Mouse (Mus musculus) kidney, embryonic 16.5 days (tissue): ENCODE results near the gene LTO1. TPM values are rescaled to one million over a fixed set of nuclear protein-coding genes. Genes with fewer than 3 reads are reported as not detected.
A peak's percentile ranks its signal among the peaks of the same experiment; 100 is the strongest.

ENCODE experiments used
- ATAC-seq: fragments of 200-750 bp; cut with Nextera tagmentation; 2 replicates; pipeline ENCODE4 v1.8.0; 2017; ENCODE audit warnings: moderate TSS enrichment; ENCODE audit not compliant: low FRiP score, low TSS enrichment
- H3K27ac ChIP-seq: fragments of 300-500 bp; sonication (generic); 2 replicates; pipeline ENCODE4 v1.5.1; 2014; ENCODE audit warnings: low read length
- H3K27me3 ChIP-seq: fragments of 300-500 bp; sonication (generic); 2 replicates; pipeline ENCODE4 v1.6.1; 2014; ENCODE audit warnings: low read length, control low read depth, mixed read lengths; ENCODE audit not compliant: insufficient read depth
- H3K36me3 ChIP-seq: fragments of 300-500 bp; sonication (generic); 2 replicates; pipeline ENCODE4 v1.6.1; 2014; ENCODE audit warnings: low read length, control low read depth, mixed read lengths; ENCODE audit not compliant: insufficient read depth
- H3K4me1 ChIP-seq: fragments of 300-500 bp; sonication (generic); 2 replicates; pipeline ENCODE4 v1.6.1; 2014; ENCODE audit warnings: low read length, control low read depth, mixed read lengths; ENCODE audit not compliant: insufficient read depth
- H3K4me2 ChIP-seq: fragments of 300-500 bp; sonication (generic); replicated peaks from 2 replicates; pipeline ENCODE4 v1.6.1; 2014; ENCODE audit warnings: low read depth, low read length
- H3K4me3 ChIP-seq: fragments of 300-500 bp; sonication (generic); 2 replicates; pipeline ENCODE4 v1.5.1; 2014; ENCODE audit warnings: mild to moderate bottlenecking, low read length
- H3K9ac ChIP-seq: fragments of 300-500 bp; sonication (generic); replicated peaks from 2 replicates; pipeline ENCODE4 v1.6.1; 2014; ENCODE audit warnings: low read length
- H3K9me3 ChIP-seq: fragments of 300-500 bp; sonication (generic); 2 replicates; pipeline ENCODE4 v1.6.1; 2016; ENCODE audit warnings: low read length, control low read depth
- WGBS: fragments of 180-500 bp; shearing (Covaris S2); extraction: QIAGEN DNeasy Blood & Tissue Kit; methylation state at CpG from one replicate; pipeline ENCODE4 v1.1.7; 2014; 5-methylcytosine and 5-hydroxymethylcytosine counted together
- polyA plus RNA-seq: library from polyadenylated mRNA; unstranded; fragments of >200 nt; fragmentation: Nextera tagmentation; extraction: Ambion mirVana; gene quantifications from 2 replicates; pipeline ENCODE4 v1.2.1, GENCODE M21; 2015

LTO1 gene
- polyA plus RNA-seq, 1 experiment from 2014 or later = 33.7 TPM

GRCm38 (mm10) chr7:144936311-144936880 is 21.5 kb downstream of the LTO1 start:
- H3K9me3 ChIP-seq = no peaks in the 10 kb centered on the region
- H3K27ac ChIP-seq = peak overlapping the region; percentile 16; the same call in 1 of the 2 replicates
- H3K4me1 ChIP-seq = peaks cover 36% of the 10 kb centered on the region
- H3K27me3 ChIP-seq = no peaks in the 10 kb centered on the region
- peak overlapping the region; percentile 76 for H3K9ac ChIP-seq
- peak overlapping the region; percentile 96 for H3K4me2 ChIP-seq
- ATAC-seq = no peak
- WGBS = 85% methylated on average over 4 of the region's 4 CpGs
- H3K4me3 ChIP-seq = peak overlapping the region; percentile 85
- peaks cover 53% of the 10 kb centered on the region for H3K36me3 ChIP-seq

- WGBS = 1% methylated on average over 20 of the region's 20 CpGs
- Histone ChIP-seq H3K27ac (peak overlapping the region; percentile 98), H3K4me3 (peak overlapping the region; percentile 85), H3K9me3 (no peaks in the 10 kb centered on the region), H3K27me3 (no peaks in the 10 kb centered on the region), H3K4me1 (peaks cover 40% of the 10 kb centered on the region), H3K36me3 (peaks cover 48% of the 10 kb centered on the region), H3K4me2 (peak overlapping the region; percentile 96), H3K9ac (peak overlapping the region; percentile 76)
- ATAC-seq = no peak
Observed at GRCm38 (mm10) chr7:144937490-144937889, 22.6 kb downstream of the LTO1 start.

- WGBS = under 1% methylated on average over 39 of the region's 39 CpGs
- no peak for ATAC-seq
- no peaks in the 10 kb centered on the region for H3K27me3 ChIP-seq
- no peaks in the 10 kb centered on the region for H3K9me3 ChIP-seq
- peak overlapping the region; percentile 96 for H3K4me2 ChIP-seq
- peak overlapping the region; percentile 98 for H3K27ac ChIP-seq
- peak overlapping the region; percentile 85 for H3K4me3 ChIP-seq
- peak overlapping the region; percentile 76 for H3K9ac ChIP-seq
- H3K36me3 ChIP-seq = peaks cover 43% of the 10 kb centered on the region
- H3K4me1 ChIP-seq = peaks cover 45% of the 10 kb centered on the region
Observed at GRCm38 (mm10) chr7:144937899-144938517, 23.1 kb downstream of the LTO1 start.

- Histone ChIP-seq H3K27me3 (no peaks in the 10 kb centered on the region), H3K9me3 (no peaks in the 10 kb centered on the region), H3K4me1 (peaks cover 46% of the 10 kb centered on the region), H3K36me3 (peaks cover 36% of the 10 kb centered on the region), H3K27ac (peak overlapping the region; percentile 98), H3K4me3 (peak overlapping the region; percentile 85), H3K9ac (peak overlapping the region; percentile 76), H3K4me2 (peak overlapping the region; percentile 96)
- WGBS = under 1% methylated on average over 32 of the region's 32 CpGs
- ATAC-seq = no peak
Observed at GRCm38 (mm10) chr7:144938661-144939343, 23.9 kb downstream of the LTO1 start.

- WGBS = under 1% methylated on average over 39 of the region's 45 CpGs
- H3K4me1 ChIP-seq = peaks cover 46% of the 10 kb centered on the region
- no peaks in the 10 kb centered on the region for H3K27me3 ChIP-seq
- peak within 1 kb of the TSS; percentile 96 for H3K4me2 ChIP-seq
- no peaks in the 10 kb centered on the region for H3K9me3 ChIP-seq
- peak within 1 kb of the TSS; percentile 76 for H3K9ac ChIP-seq
- peak within 1 kb of the TSS; percentile 85 for H3K4me3 ChIP-seq
- ATAC-seq = peak; percentile 61
- H3K36me3 ChIP-seq = peaks cover 29% of the 10 kb centered on the region
- peak within 1 kb of the TSS; percentile 98 for H3K27ac ChIP-seq
Observed at GRCm38 (mm10) chr7:144939344-144940002, 24.6 kb downstream of the LTO1 start, which contains the start of gene Ccnd1. Gene Ccnd1, minus strand, starts transcription at chr7:144939925.

GRCm38 (mm10) chr7:144940003-144940571 is 25.2 kb downstream of the LTO1 start:
- Histone ChIP-seq H3K27me3 (no peaks in the 10 kb centered on the region), H3K27ac (peak overlapping the region; percentile 98), H3K4me2 (peak overlapping the region; percentile 96), H3K9me3 (no peaks in the 10 kb centered on the region), H3K4me3 (peak overlapping the region; percentile 85), H3K4me1 (peaks cover 46% of the 10 kb centered on the region), H3K36me3 (peaks cover 23% of the 10 kb centered on the region), H3K9ac (peak overlapping the region; percentile 76)
- under 1% methylated on average over 21 of the region's 22 CpGs for WGBS
- ATAC-seq = no peak

- H3K4me2 ChIP-seq = peak overlapping the region; percentile 96
- WGBS = under 1% methylated on average over 11 of the region's 11 CpGs
- H3K9ac ChIP-seq = peak overlapping the region; percentile 76
- no peaks in the 10 kb centered on the region for H3K9me3 ChIP-seq
- peaks cover 42% of the 10 kb centered on the region for H3K4me1 ChIP-seq
- H3K36me3 ChIP-seq = peaks cover 18% of the 10 kb centered on the region
- H3K27ac ChIP-seq = peak overlapping the region; percentile 98
- no peak for ATAC-seq
- peak overlapping the region; percentile 85 for H3K4me3 ChIP-seq
- H3K27me3 ChIP-seq = no peaks in the 10 kb centered on the region
Observed at GRCm38 (mm10) chr7:144940585-144940984, 25.7 kb downstream of the LTO1 start.

GRCm38 (mm10) chr7:144941242-144941831 is 26.4 kb downstream of the LTO1 start:
- Histone ChIP-seq H3K36me3 (peaks cover 11% of the 10 kb centered on the region), H3K4me3 (peak overlapping the region; percentile 85), H3K27me3 (no peaks in the 10 kb centered on the region), H3K4me1 (peaks cover 34% of the 10 kb centered on the region), H3K9ac (peak overlapping the region; percentile 76), H3K27ac (peak overlapping the region; percentile 98), H3K9me3 (no peaks in the 10 kb centered on the region), H3K4me2 (peak overlapping the region; percentile 96)
- peak; percentile 87 for ATAC-seq
- WGBS = under 1% methylated on average over 39 of the region's 39 CpGs
